Mouse (Mus musculus): ENCODE data around the gene Olfr1415. TPM values are rescaled to one million over a fixed set of nuclear protein-coding genes. Genes with fewer than 3 reads are reported as not detected.
A peak's percentile ranks its signal among the peaks of the same experiment; 100 is the strongest.
"Not testable (repeated sequence)": the region's sequence is repeated elsewhere in the genome, so short reads cannot be mapped to it uniquely, and the experiment has no call there.

The Olfr1415 gene
- polyA plus RNA-seq (2012; rRNA removed) = not detected in 2 replicates

DNA sequence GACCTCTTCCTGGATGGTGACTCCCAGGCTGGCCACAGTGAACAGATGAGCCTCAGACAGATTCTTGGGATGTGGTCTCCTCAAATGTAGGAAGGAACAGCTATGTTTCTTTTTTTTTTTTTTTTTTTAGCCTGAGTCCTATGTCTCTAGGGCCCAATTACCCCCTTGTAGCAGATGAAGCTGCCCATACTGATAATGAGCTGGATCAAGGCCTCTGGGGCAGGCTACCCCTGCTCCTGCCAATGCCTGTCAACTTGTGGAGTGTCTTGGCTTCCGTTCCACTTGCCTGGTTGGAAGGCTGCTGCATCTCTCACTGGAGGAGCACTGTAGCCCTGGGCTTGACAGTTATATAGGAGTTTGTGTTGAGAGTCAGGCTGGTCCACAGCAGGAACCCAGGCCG, at the start of gene Olfr1415:
TSS of gene Olfr1415 (minus strand) at position 101 of the 400 bp plus-strand sequence.
- DNase-seq (ENCODE audit: low read depth) = no peak
- TF ChIP-seq CTCF (IDR thresholded peaks at IDR 0.05; ENCODE audit: borderline replicate concordance, extremely low read depth, insufficient read depth, insufficient read length) = no peak

GRCm38 (mm10) chr1:92539071-92539470, 43.2 kb upstream of the Olfr1415 start:
- TF ChIP-seq CTCF (IDR thresholded peaks at IDR 0.05; ENCODE audit: borderline replicate concordance, extremely low read depth, insufficient read depth, insufficient read length) = no peak
- no peak for TF ChIP-seq POLR2A (IDR thresholded peaks at IDR 0.05; ENCODE audit: borderline replicate concordance, extremely low read depth, insufficient read depth, insufficient read length, poor library complexity, severe bottlenecking)
- DNase-seq (ENCODE audit: low read depth) = peak; percentile 17

DNA sequence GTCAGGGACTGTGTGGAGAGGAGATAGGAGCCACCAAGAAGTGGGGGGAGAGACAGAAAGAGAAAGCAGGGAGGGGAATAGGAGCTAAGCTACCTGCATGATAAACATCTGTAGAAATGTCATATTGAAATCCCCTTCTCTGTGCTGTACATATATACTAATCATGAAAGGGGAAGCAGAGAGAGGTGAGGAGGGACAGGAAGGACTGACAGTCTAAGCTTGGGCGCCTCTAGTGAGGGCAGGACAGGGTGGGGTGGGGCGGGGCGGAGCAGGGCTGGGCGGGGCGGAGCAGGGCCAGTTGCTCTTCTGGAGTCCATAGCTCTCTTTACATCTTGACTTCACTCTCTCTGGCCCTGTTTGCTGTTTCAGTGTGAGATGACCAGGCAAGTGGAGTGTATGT, 41.1 kb upstream of the Olfr1415 start:
- no peak for DNase-seq (ENCODE audit: low read depth)
- TF ChIP-seq CTCF (IDR thresholded peaks at IDR 0.05; ENCODE audit: borderline replicate concordance, extremely low read depth, insufficient read depth, insufficient read length) = no peak

- peak; percentile 8 for DNase-seq (ENCODE audit: low read depth)
- no peak for TF ChIP-seq POLR2A (IDR thresholded peaks at IDR 0.05; ENCODE audit: borderline replicate concordance, extremely low read depth, insufficient read depth, insufficient read length, poor library complexity, severe bottlenecking)
- TF ChIP-seq CTCF (IDR thresholded peaks at IDR 0.05; ENCODE audit: borderline replicate concordance, extremely low read depth, insufficient read depth, insufficient read length) = no peak
These were observed 27.9 kb upstream of the Olfr1415 start for GRCm38 (mm10) chr1:92523764-92524163.

DNA sequence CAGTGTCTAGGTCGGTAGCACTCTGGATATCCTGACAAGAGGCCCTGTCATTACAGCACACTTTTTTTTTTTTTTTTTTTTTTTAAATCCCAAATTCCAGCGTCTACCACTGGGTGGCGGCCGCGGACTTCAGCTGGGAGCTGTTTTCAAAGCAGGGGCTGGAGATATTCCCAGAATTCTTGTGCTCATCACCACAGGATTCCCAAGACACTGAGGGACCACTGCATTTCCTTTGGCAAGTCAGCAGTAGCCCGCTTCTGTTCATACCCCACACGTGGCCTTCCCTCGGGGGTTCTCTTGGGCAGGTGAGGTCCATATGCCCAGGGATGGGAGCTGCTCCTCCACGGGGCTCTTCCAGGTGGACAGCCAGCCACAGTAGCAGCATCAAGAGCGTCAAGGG, 25.5 kb upstream of the Olfr1415 start:
- peak; percentile 89 for DNase-seq (ENCODE audit: low read depth)
- TF ChIP-seq POLR2A (IDR thresholded peaks at IDR 0.05; ENCODE audit: borderline replicate concordance, extremely low read depth, insufficient read depth, insufficient read length, poor library complexity, severe bottlenecking) = no peak
- peak; percentile 78 for TF ChIP-seq CTCF (IDR thresholded peaks at IDR 0.05; ENCODE audit: borderline replicate concordance, extremely low read depth, insufficient read depth, insufficient read length)

- no peak for TF ChIP-seq CTCF (IDR thresholded peaks at IDR 0.05; ENCODE audit: borderline replicate concordance, extremely low read depth, insufficient read depth, insufficient read length)
- no peak for TF ChIP-seq POLR2A (IDR thresholded peaks at IDR 0.05; ENCODE audit: borderline replicate concordance, extremely low read depth, insufficient read depth, insufficient read length, poor library complexity, severe bottlenecking)
- DNase-seq (ENCODE audit: low read depth) = no peak
These were observed 23.1 kb upstream of the Olfr1415 start for GRCm38 (mm10) chr1:92519046-92519445.

DNA sequence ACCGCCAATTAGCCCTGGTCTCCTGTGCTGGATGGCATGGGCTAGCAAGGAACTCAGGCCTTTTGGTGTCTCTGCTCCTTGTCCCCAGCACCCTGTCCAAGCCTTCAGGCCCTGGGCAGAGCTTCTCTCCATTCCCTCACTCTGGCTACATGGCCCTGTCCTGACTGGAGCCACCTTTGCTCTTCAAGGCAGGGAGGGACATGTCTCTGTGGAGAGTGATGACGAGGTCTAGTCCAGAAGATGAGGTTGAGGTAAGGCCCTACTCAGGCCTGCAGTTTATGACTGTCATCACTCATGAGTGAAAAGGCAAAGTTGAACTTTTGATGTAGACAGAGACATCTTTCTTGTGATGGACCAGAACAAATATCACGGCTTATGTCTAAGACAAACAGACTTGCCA, 22.7 kb upstream of the Olfr1415 start, which contains the start of gene Olfr1414:
TSS of gene Olfr1414 (minus strand) at position 101 of the 400 bp plus-strand sequence.
- TF ChIP-seq POLR2A (IDR thresholded peaks at IDR 0.05; ENCODE audit: borderline replicate concordance, extremely low read depth, insufficient read depth, insufficient read length, poor library complexity, severe bottlenecking) = no peak
- TF ChIP-seq CTCF (IDR thresholded peaks at IDR 0.05; ENCODE audit: borderline replicate concordance, extremely low read depth, insufficient read depth, insufficient read length) = no peak
- DNase-seq (ENCODE audit: low read depth) = no peak

DNA sequence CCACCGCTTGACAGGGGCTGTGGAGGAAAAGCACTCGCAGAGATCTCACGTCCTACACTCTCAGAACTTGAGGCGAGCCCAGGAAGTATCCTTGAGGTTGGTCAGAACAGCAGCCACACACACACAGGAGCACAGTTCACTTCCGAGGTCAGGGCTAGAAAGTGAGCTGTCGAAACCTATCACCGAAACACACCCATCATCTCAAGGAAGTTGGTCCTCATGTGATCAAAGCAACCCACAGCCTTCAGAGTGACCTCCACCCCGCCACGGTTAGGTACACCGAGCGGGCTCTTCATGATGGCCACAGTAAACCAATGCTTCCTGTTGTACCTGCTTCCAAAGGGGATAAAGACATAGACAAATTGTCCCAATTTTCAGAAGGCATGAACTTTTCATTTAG, 19.5 kb upstream of the Olfr1415 start:
- DNase-seq (ENCODE audit: low read depth) = no peak
- no peak for TF ChIP-seq CTCF (IDR thresholded peaks at IDR 0.05; ENCODE audit: borderline replicate concordance, extremely low read depth, insufficient read depth, insufficient read length)
- TF ChIP-seq POLR2A (IDR thresholded peaks at IDR 0.05; ENCODE audit: borderline replicate concordance, extremely low read depth, insufficient read depth, insufficient read length, poor library complexity, severe bottlenecking) = no peak

- DNase-seq (ENCODE audit: low read depth) = not testable (repeated sequence)
These were observed 15.7 kb upstream of the Olfr1415 start for GRCm38 (mm10) chr1:92511646-92512045.

DNA sequence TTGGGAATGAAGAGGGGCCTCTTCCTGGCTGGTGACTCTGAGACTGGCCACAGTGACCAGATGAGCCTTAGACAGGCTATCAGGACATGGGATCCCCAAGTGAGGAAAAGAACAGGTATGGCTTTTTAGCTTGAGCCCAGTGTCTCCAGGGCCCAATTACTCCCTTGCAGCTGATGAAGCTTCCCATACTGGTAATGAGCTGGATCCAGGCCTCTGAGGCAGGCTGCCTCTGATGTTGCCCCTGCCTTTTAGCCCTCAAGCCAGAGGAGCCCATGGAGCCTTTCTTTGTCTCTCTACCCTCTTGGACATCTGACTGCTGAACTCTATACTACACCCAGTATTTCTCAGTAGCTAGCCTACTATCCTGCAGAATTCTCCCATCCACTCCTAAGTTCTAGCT, 10.9 kb downstream of the Olfr1415 start, which contains the start of gene Olfr1416:
TSS of gene Olfr1416 (minus strand) at position 101 of the 400 bp plus-strand sequence.
- TF ChIP-seq POLR2A (IDR thresholded peaks at IDR 0.05; ENCODE audit: borderline replicate concordance, extremely low read depth, insufficient read depth, insufficient read length, poor library complexity, severe bottlenecking) (no peak), CTCF (IDR thresholded peaks at IDR 0.05; ENCODE audit: borderline replicate concordance, extremely low read depth, insufficient read depth, insufficient read length) (no peak)
- DNase-seq (ENCODE audit: low read depth) = no peak

GRCm38 (mm10) chr1:92474066-92474578, 21.8 kb downstream of the Olfr1415 start:
- TF ChIP-seq CTCF (IDR thresholded peaks at IDR 0.05; ENCODE audit: borderline replicate concordance, extremely low read depth, insufficient read depth, insufficient read length) = no peak
- TF ChIP-seq POLR2A (IDR thresholded peaks at IDR 0.05; ENCODE audit: borderline replicate concordance, extremely low read depth, insufficient read depth, insufficient read length, poor library complexity, severe bottlenecking) = no peak
- no peak for DNase-seq (ENCODE audit: low read depth)

GRCm38 (mm10) chr1:92473165-92474041, 22.5 kb downstream of the Olfr1415 start, which contains the start of gene Ndufa10:
Ndufa10 (minus strand) TSS chr1:92473860.
- DNase-seq (ENCODE audit: low read depth) = peak; percentile 97
- TF ChIP-seq CTCF (IDR thresholded peaks at IDR 0.05; ENCODE audit: borderline replicate concordance, extremely low read depth, insufficient read depth, insufficient read length) (no peak), POLR2A (IDR thresholded peaks at IDR 0.05; ENCODE audit: borderline replicate concordance, extremely low read depth, insufficient read depth, insufficient read length, poor library complexity, severe bottlenecking) (peak; percentile 56)

Measured in brain, embryonic 14.5 days (tissue).